Comparison of ENCODE assay signal across 16 mouse cellular contexts in genomic region chr8:126519447-126519975, GRCm38 (mm10). TPM values are rescaled to one million over a fixed set of nuclear protein-coding genes. Genes with fewer than 3 reads are reported as not detected.
DNase-seq lines count a peak whose midpoint lies in the region; ATAC-seq and TF ChIP-seq lines count a peak whose summit lies in the region.
"Had no signal": no experiment of that assay in that cellular context is flagged by ENCODE, and none has a peak within 500 bp of the region (broad histone marks: within the 10 kb centered on the region; RNA-seq: fewer than 3 reads in every experiment).

No protein-coding gene starts in this region.

- WGBS in cerebellum, adult 2 months = 91% methylated on average over 4 of the region's 4 CpGs

- no peak for TF ChIP-seq POLR2A in cerebellum, adult 2 months (IDR thresholded peaks at IDR 0.05; ENCODE audit: borderline replicate concordance, insufficient read depth, low read length)
- no peak for TF ChIP-seq POLR2A in bone marrow macrophage, adult 2 months (IDR thresholded peaks at IDR 0.05; ENCODE audit: borderline replicate concordance, low read depth, low read length)

- H3K4me3 ChIP-seq in cerebellum, adult 2 months (replicated peaks; ENCODE audit: insufficient read depth, low read depth, low read length) = no peak overlapping the region
- no peak overlapping the region for H3K4me3 ChIP-seq in left cerebral cortex, adult 2 months
- no peak overlapping the region for H3K4me3 ChIP-seq in bone marrow macrophage, adult 2 months (ENCODE audit: insufficient read depth, low read length)
- H3K4me3 ChIP-seq: erythroblast, embryonic 14.5 days; hindbrain, embryonic 15.5 days; limb, embryonic 13.5 days had no signal

- ATAC-seq in monocyte, adult 5-6 weeks (replicated peaks; ENCODE audit: insufficient number of reproducible peaks, low FRiP score, low TSS enrichment, poor library complexity, severe bottlenecking) = no peak
- ATAC-seq: midbrain, embryonic 16.5 days had no signal

- H3K4me1 ChIP-seq in cerebellum, adult 2 months (ENCODE audit: control insufficient read depth, insufficient read depth, low read length) = peaks cover 4% of the 10 kb centered on the region; the same call in 1 of the 2 replicates
- H3K4me1 ChIP-seq in bone marrow macrophage, adult 2 months (ENCODE audit: control insufficient read depth, insufficient read depth, low read length) = peaks cover 14% of the 10 kb centered on the region

- no peaks in the 10 kb centered on the region for H3K27me3 ChIP-seq in cerebellum, adult 2 months (ENCODE audit: control insufficient read depth, insufficient read depth, low read length)
- H3K27me3 ChIP-seq: hindbrain, embryonic 15.5 days; limb, embryonic 13.5 days had no signal

- intact Hi-C loops in left cerebral cortex, adult 2 months (cut with DNase I) = loop anchor here (5.0 kb wide), 1 partner anchor 73 kb away; the partner anchor contains the start of gene Irf2bp2

- H3K27ac ChIP-seq in cerebellum, adult 2 months (ENCODE audit: insufficient read depth, low read length) = no peak overlapping the region
- H3K27ac ChIP-seq in left cerebral cortex, adult 2 months = no peak overlapping the region
- no peak overlapping the region for H3K27ac ChIP-seq in bone marrow macrophage, adult 2 months (ENCODE audit: insufficient read depth, low read depth, low read length)
- H3K27ac ChIP-seq: limb, embryonic 13.5 days; macrophage had no signal

- peak; percentile 5; the same call in 1 of the 2 replicates for TF ChIP-seq CTCF in cerebellum, adult 2 months (IDR thresholded peaks at IDR 0.05; ENCODE audit: borderline replicate concordance, insufficient read depth, low read depth, low read length)
- TF ChIP-seq CTCF in left cerebral cortex, adult 2 months (IDR thresholded peaks at IDR 0.05) = peak; percentile 40
- peak; percentile 24; the same call in 1 of the 2 replicates for TF ChIP-seq CTCF in bone marrow macrophage, adult 2 months (IDR thresholded peaks at IDR 0.05; ENCODE audit: low read depth, low read length)

- DNase-seq in cerebellum, adult 2 months = no peak
- DNase-seq in cerebellum, adult 8-10 months = no peak
- no peak for DNase-seq in left cerebral cortex, adult 2 months (ENCODE audit: extremely low spot score in 1 of 2, low spot score in 2 of 2)
- no peak for DNase-seq in left cerebral cortex, adult 18-20 months (ENCODE audit: low spot score in 2 of 2)
- DNase-seq in B cell, adult 2 months = peak; percentile 40 to 48
- DNase-seq in adrenal gland, postnatal 14 days = no peak
- DNase-seq: embryo, embryonic 11 days; kidney, postnatal 14 days; thymus, adult 2 months had no signal

RNA-seq across cellular contexts. Expression of gene Tarbp1, which starts 44.6 kb away (rescaled TPM):
- 7.1 and 8.2 TPM in 2 replicates for polyA plus RNA-seq in cerebellum, adult 2 months (2012; rRNA removed)
- total RNA-seq in left cerebral cortex, adult 2 months (2021) = 1 to 10 TPM; 4.2 to 4.6 TPM
- total RNA-seq in left cerebral cortex, adult 18-20 months (2021) = 1 to 10 TPM; 4.1 to 4.5 TPM
- 1.7 and 2.1 TPM in 2 replicates for polyA plus RNA-seq in bone marrow macrophage, adult 2 months (2012; ENCODE audit: insufficient read depth, insufficient read length, missing spikeins)
- total RNA-seq in monocyte, adult 5-6 weeks (2017) = 0.11 to 0.76 TPM (median 0.58 TPM) in 3 replicates
- 9.4 and 10.0 TPM in 2 replicates for total RNA-seq in adrenal gland, postnatal 14 days (2021)

Comparison
In these comparisons a context has a peak if more than half of its experiments do, and no peak if none do; other contexts are left out.
1. DNase-seq: peak in B cell, adult 2 months (2 of 2); none in cerebellum, adult 2 months (0 of 2), cerebellum, adult 8-10 months (single experiment), left cerebral cortex, adult 2 months (0 of 2), left cerebral cortex, adult 18-20 months (0 of 2) and adrenal gland, postnatal 14 days (single experiment).
2. Peak in every context shown above with its lines, with median percentiles within 50 percentile points of each other: CTCF ChIP-seq.